Comparison of ENCODE assay signal across 33 mouse cellular contexts in the genomic region with DNA sequence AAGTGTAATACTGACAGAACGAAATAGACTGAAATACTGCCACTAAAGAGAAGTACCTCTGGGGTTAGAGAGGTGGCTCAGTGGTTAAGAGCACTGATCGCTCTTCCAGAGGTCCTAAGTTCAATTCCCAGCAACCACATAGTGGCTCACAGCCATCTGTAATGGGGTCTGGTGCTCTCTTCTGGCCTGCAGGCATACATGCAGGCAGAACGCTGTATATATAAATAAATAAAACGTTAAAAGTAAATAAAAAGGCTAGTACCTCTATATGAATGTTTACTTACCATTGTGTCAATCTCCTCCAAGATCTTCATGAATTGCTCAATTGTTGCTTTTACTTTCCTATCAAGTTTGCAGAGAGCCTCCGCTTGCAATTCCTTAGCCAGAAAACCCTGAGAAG. TPM values are rescaled to one million over a fixed set of nuclear protein-coding genes. Genes with fewer than 3 reads are reported as not detected.
"Had no signal": no experiment of that assay in that cellular context is flagged by ENCODE, and none has a peak within 500 bp of the region (broad histone marks: within the 10 kb centered on the region; RNA-seq: fewer than 3 reads in every experiment).

No protein-coding gene starts in this region.

- H3K27me3 ChIP-seq: heart, embryonic 13.5 days; heart, embryonic 15.5 days; hindbrain, embryonic 13.5 days; hindbrain, embryonic 15.5 days; kidney, embryonic 15.5 days; limb, embryonic 13.5 days; limb, embryonic 15.5 days; liver, embryonic 12.5 days had no signal

- ATAC-seq: hindbrain, postnatal 0 days; intestine, embryonic 16.5 days; liver, embryonic 12.5 days had no signal

- H3K4me3 ChIP-seq: heart, embryonic 13.5 days; heart, embryonic 15.5 days; hindbrain, embryonic 13.5 days; hindbrain, embryonic 15.5 days; kidney, embryonic 15.5 days; limb, embryonic 13.5 days; limb, embryonic 15.5 days; liver, embryonic 12.5 days had no signal

- H3K27ac ChIP-seq: heart, embryonic 13.5 days; heart, embryonic 15.5 days; hindbrain, embryonic 13.5 days; hindbrain, embryonic 15.5 days; hindbrain, postnatal 0 days; kidney, embryonic 15.5 days; kidney, postnatal 0 days; limb, embryonic 13.5 days; limb, embryonic 15.5 days; liver, embryonic 12.5 days; liver, embryonic 14.5 days had no signal

- DNase-seq: gastrocnemius, postnatal 14 days; gastrocnemius, postnatal 36 days; heart, adult 18-20 months; heart, postnatal 14 days; heart, postnatal 36 days; kidney, adult 11 months; kidney, adult 2 months; kidney, adult 9 months; kidney, postnatal 14 days; kidney, postnatal 36 days; layer of hippocampus, adult 9-11 months; layer of hippocampus, postnatal 36 days; left cerebral cortex, postnatal 4 days had no signal

RNA-seq across cellular contexts. Expression of a gene that starts 18.9 kb away (rescaled TPM):
- total RNA-seq: gastrocnemius, adult 18-20 months; gastrocnemius, postnatal 14 days; gastrocnemius, postnatal 36 days; heart, adult 18-20 months; heart, postnatal 36 days; hematopoietic stem cell, adult 5-6 weeks; hindbrain, postnatal 0 days; layer of hippocampus, adult 8-10 months; layer of hippocampus, postnatal 14 days; layer of hippocampus, postnatal 36 days; left cerebral cortex, adult 18-20 months; left cerebral cortex, postnatal 14 days; left cerebral cortex, postnatal 4 days had no signal
- polyA plus RNA-seq: hindbrain, embryonic 11.5 days; hindbrain, embryonic 13.5 days; hindbrain, embryonic 15.5 days; hindbrain, postnatal 0 days; limb, embryonic 11.5 days; limb, embryonic 13.5 days; limb, embryonic 15.5 days had no signal
